Mouse (Mus musculus) B cell, adult 67 days (primary cell): ENCODE results near the gene Clec2h. TPM values are rescaled to one million over a fixed set of nuclear protein-coding genes. Genes with fewer than 3 reads are reported as not detected.

Experiments
- total RNA-seq, 2 experiments: library from RNA; stranded (reverse); gene quantifications; 4 replicates each; pipeline ENCODE4 v1.2.4; 2023

Gene Clec2h
- 100 to 1,000 TPM; 181 to 222 TPM for total RNA-seq

DNA sequence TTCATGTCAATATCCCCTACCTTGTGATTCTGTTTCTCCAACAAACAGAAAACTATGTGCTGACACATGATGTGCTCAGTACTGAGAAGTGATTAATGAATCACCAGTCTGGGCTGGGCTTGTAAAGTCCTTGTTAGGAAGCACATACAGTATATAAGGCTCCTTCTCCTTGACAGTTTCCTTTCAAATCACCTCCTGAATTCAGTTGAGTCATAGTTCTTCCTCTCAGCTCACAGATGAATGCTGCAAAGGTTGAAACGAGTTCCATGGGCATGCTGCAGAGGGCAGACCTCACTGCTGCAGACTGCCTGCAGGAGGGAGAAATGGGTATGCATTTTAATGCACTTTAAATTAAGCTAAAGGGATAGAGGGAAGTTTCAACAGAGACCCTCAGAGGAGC lies at the start of gene Clec2h:
TSS of gene Clec2h (plus strand) at position 180 of the 400 bp plus-strand sequence.

GRCm38 (mm10) chr6:128623433-128623832 lies 38.8 kb upstream of the Clec2h start, which contains the start of gene Klrb1a:
Gene Klrb1a, minus strand, starts transcription at chr6:128623533.

DNA sequence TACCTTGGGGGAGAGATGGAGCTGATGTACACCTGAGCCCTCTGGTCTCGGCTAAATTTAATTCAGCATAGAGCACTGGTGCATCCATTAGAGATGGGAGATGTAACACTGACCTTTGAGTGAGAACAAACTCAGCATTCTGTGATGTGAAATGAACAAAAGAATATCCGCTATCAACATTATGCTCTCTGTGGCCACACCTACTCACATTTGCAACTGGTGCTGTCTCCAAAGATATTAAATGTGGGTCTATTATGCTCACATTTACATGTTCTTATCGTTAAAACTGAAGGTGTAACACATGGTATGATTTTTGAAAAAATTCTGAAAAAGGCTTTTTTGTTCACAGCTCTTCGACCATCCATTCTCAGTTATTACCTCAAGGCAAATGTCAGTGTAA lies 60.8 kb downstream of the Clec2h start, which contains the start of gene Klrb1:
TSS of gene Klrb1 (minus strand) at position 101 of the 400 bp plus-strand sequence.

Other genes starting within 250 kb of the Clec2h start
- 10 to 100 TPM; 63.1 to 71.1 TPM for gene Itfg2, start 237.5 kb upstream of the Clec2h start, total RNA-seq
- 100 to 1,000 TPM in 1 of 2 experiments, 10 to 100 TPM in 1; 83.1 to 108 TPM for gene Fkbp4, start 223.7 kb upstream of the Clec2h start, total RNA-seq
- gene Pzp, start 135.7 kb upstream of the Clec2h start, total RNA-seq, result not detected
- gene A2ml1, start 80.8 kb upstream of the Clec2h start, total RNA-seq, result not detected
- not detected for gene Klrb1a, start 38.9 kb upstream of the Clec2h start, total RNA-seq
- gene Klrb1, start 60.7 kb downstream of the Clec2h start, total RNA-seq, result under 1 TPM in 1 of 2 experiments, not detected in 1; 0.68 TPM
- 1 to 10 TPM in 1 of 2 experiments, under 1 TPM in 1; 0.95 to 1.2 TPM for gene Klrb1c, start 126.8 kb downstream of the Clec2h start, total RNA-seq
- not detected for gene Gm44511, start 163.9 kb downstream of the Clec2h start, total RNA-seq
- gene Klrb1b, start 163.9 kb downstream of the Clec2h start, total RNA-seq, result 1 to 10 TPM in 1 of 2 experiments, not detected in 1; 1.0 TPM
- gene Clec2i, start 225.2 kb downstream of the Clec2h start, total RNA-seq, result 100 to 1,000 TPM in 1 of 2 experiments, 10 to 100 TPM in 1; 82.7 to 102 TPM
- gene BC035044, start 228.7 kb downstream of the Clec2h start, total RNA-seq, result 100 to 1,000 TPM in 1 of 2 experiments, 10 to 100 TPM in 1; 95.8 to 109 TPM